Mouse (Mus musculus) brain, adult 10 weeks (tissue): Measurements from ENCODE around the gene Zfp735. TPM values are rescaled to one million over a fixed set of nuclear protein-coding genes. Genes with fewer than 3 reads are reported as not detected.

Experiments
- polyA plus RNA-seq: library from polyadenylated mRNA; stranded (reverse); fragments of 350-450 nt; fragmentation: Illumina TruSeq; extraction: RNeasy Lipid Tissue Mini Kit (QIAGEN cat#74804); gene quantifications from one replicate; pipeline ENCODE4 v1.2.3, GENCODE M21; 2015; ENCODE audit warnings: low read depth, low replicate concordance

Zfp735 gene
- polyA plus RNA-seq = not detected

DNA sequence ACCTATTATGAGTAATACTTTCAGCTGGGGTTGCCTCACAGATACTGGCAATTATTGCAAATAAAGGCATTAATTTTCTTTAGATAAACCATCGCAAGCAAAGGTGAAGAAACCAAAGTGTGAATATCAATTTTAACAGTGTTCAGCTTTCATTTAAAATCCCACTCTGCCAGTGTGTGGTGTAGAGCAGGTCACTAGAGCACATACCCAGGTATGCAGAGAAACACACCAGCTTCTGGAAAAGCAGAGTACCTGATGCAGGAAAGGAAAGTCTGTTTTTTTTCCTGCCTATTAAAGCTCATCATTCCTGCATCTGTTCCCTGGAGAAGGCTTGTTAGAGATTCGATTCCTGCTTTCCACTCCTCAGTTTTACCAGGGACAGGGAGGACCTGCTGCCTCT is at the start of gene Zfp735:
Zfp735 (plus strand) TSS at position 301 of the 400 bp plus-strand sequence.

Other genes starting within 250 kb of the Zfp735 start
- not detected for gene Olfr380, start 231.3 kb upstream of the Zfp735 start, polyA plus RNA-seq
- gene Olfr381, start 197.2 kb upstream of the Zfp735 start, polyA plus RNA-seq = not detected
- not detected for gene Olfr382, start 171.6 kb upstream of the Zfp735 start, polyA plus RNA-seq
- not detected for gene Olfr385, start 95.8 kb upstream of the Zfp735 start, polyA plus RNA-seq
- gene Olfr384, start 90.2 kb upstream of the Zfp735 start, polyA plus RNA-seq = not detected
- gene Olfr389, start 91.9 kb downstream of the Zfp735 start, polyA plus RNA-seq = not detected
- not detected for gene Olfr390, start 94.2 kb downstream of the Zfp735 start, polyA plus RNA-seq
- gene Olfr391-ps, start 114.3 kb downstream of the Zfp735 start, polyA plus RNA-seq = not detected
- not detected for gene Olfr392, start 128.3 kb downstream of the Zfp735 start, polyA plus RNA-seq
- gene Olfr393, start 162.7 kb downstream of the Zfp735 start, polyA plus RNA-seq = not detected
- not detected for gene Olfr394, start 202.0 kb downstream of the Zfp735 start, polyA plus RNA-seq
- not detected for gene Olfr395, start 220.5 kb downstream of the Zfp735 start, polyA plus RNA-seq
- gene Olfr23, start 247.9 kb downstream of the Zfp735 start, polyA plus RNA-seq = not detected